Mouse (Mus musculus) midbrain, embryonic 11.5 days (tissue): Measurements from ENCODE around the gene Rapgef6. TPM values are rescaled to one million over a fixed set of nuclear protein-coding genes. Genes with fewer than 3 reads are reported as not detected.

Experiments
- ATAC-seq: fragments of 200-750 bp; cut with Nextera tagmentation; 2 replicates; pipeline ENCODE4 v1.8.0; 2017; ENCODE audit warnings: moderate TSS enrichment, moderate library complexity; ENCODE audit not compliant: low FRiP score
- DNase-seq: peaks from one replicate; pipeline ENCODE4 v3.0.0; 2015; ENCODE audit warnings: low spot score; ENCODE audit errors: missing footprints
- H3K27ac ChIP-seq: fragments of 300-500 bp; sonication (generic); 2 replicates; pipeline ENCODE4 v1.5.1; 2014; ENCODE audit warnings: low read depth, low read length
- H3K27me3 ChIP-seq: fragments of 300-500 bp; sonication (generic); 2 replicates; pipeline ENCODE4 v1.6.1; 2014; ENCODE audit warnings: mild to moderate bottlenecking, low read length, moderate library complexity, mixed read lengths; ENCODE audit not compliant: control insufficient read depth, insufficient read depth
- H3K36me3 ChIP-seq: fragments of 300-500 bp; sonication (generic); 2 replicates; pipeline ENCODE4 v1.6.1; 2014; ENCODE audit warnings: mild to moderate bottlenecking, low read length, moderate library complexity, mixed read lengths; ENCODE audit not compliant: control insufficient read depth, insufficient read depth
- H3K4me1 ChIP-seq: fragments of 300-500 bp; sonication (generic); 2 replicates; pipeline ENCODE4 v1.6.1; 2014; ENCODE audit warnings: low read length; ENCODE audit not compliant: control insufficient read depth, insufficient read depth
- H3K4me2 ChIP-seq: fragments of 300-500 bp; sonication (generic); 2 replicates; pipeline ENCODE4 v1.6.1; 2014; ENCODE audit warnings: mild to moderate bottlenecking, moderate library complexity
- H3K4me3 ChIP-seq: fragments of 300-500 bp; sonication (generic); 2 replicates; pipeline ENCODE4 v1.5.1; 2014; ENCODE audit warnings: low read depth, low read length
- H3K9ac ChIP-seq: fragments of 300-500 bp; sonication (generic); 2 replicates; pipeline ENCODE4 v1.6.1; 2014; ENCODE audit warnings: low read length
- H3K9me3 ChIP-seq: fragments of 300-500 bp; sonication (generic); 2 replicates; pipeline ENCODE4 v1.6.1; 2016; ENCODE audit warnings: low read length; ENCODE audit not compliant: control insufficient read depth
- WGBS: fragments of 180-500 bp; shearing (Covaris S2); extraction: QIAGEN DNeasy Blood & Tissue Kit; methylation state at CpG from one replicate; pipeline ENCODE4 v1.1.7; 2014; 5-methylcytosine and 5-hydroxymethylcytosine counted together
- polyA plus RNA-seq: library from polyadenylated mRNA; unstranded; fragments of >200 nt; fragmentation: Nextera tagmentation; extraction: Ambion mirVana; gene quantifications from 2 replicates; pipeline ENCODE4 v1.2.1, GENCODE M21; 2014

The Rapgef6 gene
- polyA plus RNA-seq, 1 experiment from 2014 or later, result 24.9 TPM

DNA sequence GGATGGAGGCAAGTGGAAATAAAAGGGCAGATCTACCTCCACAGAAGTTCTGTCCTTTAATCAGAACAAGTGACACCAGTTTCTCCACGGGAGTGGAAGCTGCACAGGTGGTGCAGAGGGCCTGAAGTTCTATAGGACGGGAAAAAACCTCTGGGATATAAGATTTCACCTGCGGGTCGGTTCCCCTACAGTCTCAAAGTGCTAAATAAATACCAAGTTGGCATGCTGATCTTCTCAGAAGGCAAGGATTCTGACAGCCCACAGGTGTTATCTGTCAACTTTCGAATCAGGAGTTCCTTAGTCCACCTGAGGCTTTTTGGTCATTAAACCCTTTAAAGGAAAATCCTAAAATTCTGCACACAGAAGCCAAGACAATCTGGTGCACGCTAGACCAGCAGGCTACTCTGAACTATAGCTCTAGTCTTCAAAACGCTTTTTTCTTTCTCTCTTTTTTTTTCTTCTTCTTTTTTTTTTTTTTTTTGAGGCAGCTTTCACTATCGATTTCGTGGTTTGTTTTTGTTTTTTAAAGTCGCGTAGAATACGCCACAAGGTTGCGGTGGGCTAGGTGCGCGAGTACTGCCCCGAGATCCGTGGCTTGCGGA, 619 bp upstream of the Rapgef6 start:
- WGBS, result 3% methylated on average over 18 of the region's 18 CpGs
- Histone ChIP-seq H3K9me3 (no peaks in the 10 kb centered on the region), H3K27ac (peak overlapping the region; percentile 77), H3K9ac (peak overlapping the region; percentile 79), H3K4me3 (peak overlapping the region; percentile 85), H3K36me3 (no peaks in the 10 kb centered on the region), H3K27me3 (no peaks in the 10 kb centered on the region), H3K4me1 (peaks cover 14% of the 10 kb centered on the region), H3K4me2 (peak overlapping the region; percentile 78)
- no peak for ATAC-seq
- no peak for DNase-seq

DNA sequence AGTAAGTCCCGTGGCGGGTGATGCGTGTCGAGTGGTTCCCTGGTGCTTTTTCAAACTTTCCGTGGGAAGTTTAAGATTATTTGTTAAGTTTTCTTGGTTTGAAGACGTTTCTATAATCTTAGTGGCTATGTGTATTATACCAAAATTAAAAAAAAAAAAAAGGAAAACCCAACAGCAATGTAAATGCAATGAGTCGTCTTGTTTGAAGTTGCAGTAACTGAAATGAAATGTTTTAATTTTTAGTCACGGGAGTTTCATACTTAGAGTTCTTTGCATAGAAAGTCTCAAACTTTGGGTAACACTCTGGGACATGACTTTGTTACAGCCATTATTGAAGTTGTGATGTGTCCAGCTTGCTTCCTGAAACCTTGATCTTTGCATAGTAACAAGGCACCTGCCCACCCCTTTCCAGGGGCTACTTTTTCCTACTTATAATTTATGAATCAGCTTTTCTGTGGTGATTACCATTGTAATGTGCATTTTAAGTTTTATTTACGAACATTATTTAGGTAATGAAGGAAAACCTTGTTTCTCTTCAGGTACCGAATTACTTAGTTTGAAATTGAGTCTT, 869 bp downstream of the Rapgef6 start:
- H3K4me2 ChIP-seq, result peak overlapping the region; percentile 71
- H3K4me1 ChIP-seq, result peaks cover 14% of the 10 kb centered on the region
- H3K36me3 ChIP-seq, result no peaks in the 10 kb centered on the region
- H3K4me3 ChIP-seq, result peak overlapping the region; percentile 85
- H3K27me3 ChIP-seq, result no peaks in the 10 kb centered on the region
- H3K9ac ChIP-seq, result peak overlapping the region; percentile 88
- DNase-seq, result no peak
- no peaks in the 10 kb centered on the region for H3K9me3 ChIP-seq
- WGBS, result 17% methylated on average over 10 of the region's 10 CpGs
- ATAC-seq, result no peak
- H3K27ac ChIP-seq, result no peak overlapping the region

DNA sequence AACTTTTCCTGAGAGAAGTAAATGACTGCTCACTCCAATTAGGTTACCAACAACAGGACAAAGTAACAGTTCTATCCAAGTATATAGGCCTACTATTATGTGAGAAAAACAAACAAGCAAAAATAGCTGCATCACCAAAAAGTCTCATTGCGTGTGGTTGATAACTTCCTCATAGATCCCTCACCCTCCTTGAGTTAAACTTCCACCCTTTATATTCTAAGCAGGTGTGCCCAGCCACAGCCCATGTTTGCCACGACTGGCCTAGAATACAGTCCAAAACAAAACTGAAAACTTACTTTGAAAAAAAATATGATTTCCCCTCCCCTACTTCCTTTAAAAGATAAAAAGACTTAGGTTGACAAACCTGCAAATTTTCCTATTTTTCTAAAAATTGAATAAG, 5.4 kb downstream of the Rapgef6 start:
- H3K4me3 ChIP-seq, result no peak overlapping the region
- H3K4me1 ChIP-seq, result peaks cover 9% of the 10 kb centered on the region; the same call in 1 of the 2 replicates
- no peak for DNase-seq
- WGBS, result 94% methylated on average over 2 of the region's 2 CpGs
- no peak for ATAC-seq
- H3K4me2 ChIP-seq, result no peak overlapping the region
- no peak overlapping the region for H3K9ac ChIP-seq
- no peaks in the 10 kb centered on the region for H3K9me3 ChIP-seq
- no peaks in the 10 kb centered on the region for H3K36me3 ChIP-seq
- H3K27ac ChIP-seq, result no peak overlapping the region
- H3K27me3 ChIP-seq, result no peaks in the 10 kb centered on the region

DNA sequence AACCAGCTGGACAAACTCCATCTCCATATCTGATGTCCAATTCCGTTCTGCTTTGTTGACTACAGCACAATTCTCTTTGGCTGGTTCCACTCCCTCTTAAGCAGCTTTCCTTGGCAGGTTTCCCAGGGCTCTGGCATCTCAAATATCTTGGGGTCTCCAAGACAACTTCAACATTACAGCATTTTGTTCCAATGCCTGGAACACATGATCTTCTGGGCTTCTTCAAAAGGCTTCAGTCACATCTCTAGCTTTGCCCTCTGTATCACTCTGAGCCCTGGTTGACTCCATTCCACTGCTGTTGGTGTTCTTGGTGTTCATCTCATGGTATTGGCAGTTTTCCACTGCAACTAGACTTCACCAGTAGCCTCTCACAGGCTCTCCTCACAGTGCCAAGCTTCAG, 7.7 kb downstream of the Rapgef6 start:
- H3K36me3 ChIP-seq, result no peaks in the 10 kb centered on the region
- no peak for ATAC-seq
- 79% methylated on average over 1 of the region's 1 CpGs for WGBS
- no peaks in the 10 kb centered on the region for H3K27me3 ChIP-seq
- H3K27ac ChIP-seq, result no peak overlapping the region
- H3K9me3 ChIP-seq, result no peaks in the 10 kb centered on the region
- no peak for DNase-seq
- H3K4me2 ChIP-seq, result no peak overlapping the region
- H3K9ac ChIP-seq, result no peak overlapping the region
- H3K4me3 ChIP-seq, result no peak overlapping the region
- no peaks in the 10 kb centered on the region for H3K4me1 ChIP-seq

DNA sequence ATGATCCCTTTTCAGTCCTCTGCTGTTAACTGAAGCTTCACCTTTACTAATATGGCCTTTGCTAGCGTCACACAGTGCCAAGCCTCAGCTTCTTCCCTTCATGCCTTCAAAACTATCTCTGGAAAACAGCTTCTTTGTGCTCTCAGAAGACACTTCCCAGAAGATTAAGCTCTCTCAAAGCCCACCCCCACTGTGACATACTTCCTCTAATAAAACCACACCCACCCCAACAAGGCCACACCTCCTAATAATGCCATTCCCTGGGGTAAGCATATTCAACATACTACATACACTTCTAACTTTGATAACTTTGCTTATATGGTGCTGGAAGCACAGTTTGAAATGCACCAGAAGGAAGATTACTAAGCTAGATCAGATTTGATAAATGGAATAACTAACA, 8.3 kb downstream of the Rapgef6 start:
- H3K9me3 ChIP-seq, result no peaks in the 10 kb centered on the region
- no peaks in the 10 kb centered on the region for H3K4me1 ChIP-seq
- H3K27me3 ChIP-seq, result no peaks in the 10 kb centered on the region
- H3K9ac ChIP-seq, result no peak overlapping the region
- H3K4me3 ChIP-seq, result no peak overlapping the region
- WGBS, result 86% methylated on average over 1 of the region's 1 CpGs
- H3K4me2 ChIP-seq, result no peak overlapping the region
- no peak for ATAC-seq
- DNase-seq, result no peak
- H3K27ac ChIP-seq, result no peak overlapping the region
- H3K36me3 ChIP-seq, result no peaks in the 10 kb centered on the region

DNA sequence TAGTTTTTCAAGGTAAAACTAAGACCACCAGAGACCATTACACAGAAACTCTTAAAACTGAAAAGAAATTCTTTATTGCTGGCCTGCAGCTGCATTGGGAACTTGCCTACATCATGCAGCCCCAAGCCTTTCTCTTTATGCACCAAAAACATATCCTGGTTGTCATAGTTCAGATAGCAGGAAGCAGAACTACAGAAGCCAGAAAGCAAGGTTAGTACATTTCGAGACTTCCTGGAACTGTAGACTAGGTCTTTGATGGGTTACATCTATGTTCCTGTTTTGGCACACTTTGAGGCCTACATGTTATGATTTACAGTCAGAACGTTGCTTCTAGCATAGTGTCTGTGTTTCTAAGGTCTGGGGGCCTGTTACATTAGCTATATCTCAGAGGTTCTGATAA, 11.2 kb downstream of the Rapgef6 start:
- no peak overlapping the region for H3K9ac ChIP-seq
- no peak overlapping the region for H3K4me3 ChIP-seq
- 0 out of 2 replicates have a peak, but pooled peaks cover under 1% of the 10 kb centered on the region for H3K4me1 ChIP-seq
- no peak for ATAC-seq
- no peaks in the 10 kb centered on the region for H3K9me3 ChIP-seq
- no peaks in the 10 kb centered on the region for H3K27me3 ChIP-seq
- no peaks in the 10 kb centered on the region for H3K36me3 ChIP-seq
- 85% methylated on average over 2 of the region's 2 CpGs for WGBS
- no peak for DNase-seq
- H3K27ac ChIP-seq, result no peak overlapping the region
- no peak overlapping the region for H3K4me2 ChIP-seq

DNA sequence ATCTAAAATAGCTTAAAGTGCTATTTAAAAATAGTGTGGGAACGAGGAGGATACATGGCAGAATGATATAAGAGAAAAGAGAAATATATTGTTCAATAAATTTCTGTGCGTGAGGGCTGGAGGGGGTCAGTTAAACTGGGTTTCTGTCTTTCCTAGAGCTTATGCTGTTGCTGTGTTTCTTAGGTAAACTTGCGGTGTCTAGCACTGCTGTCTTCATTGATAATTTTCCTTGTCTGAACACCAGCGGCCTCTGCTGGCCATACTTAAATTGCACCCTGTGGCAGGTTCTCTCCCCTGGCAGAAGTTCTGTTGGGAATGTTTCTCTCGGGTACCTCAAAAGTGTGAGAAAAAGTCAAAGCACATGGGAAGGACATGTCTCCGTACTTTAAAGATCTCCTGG, 12.2 kb downstream of the Rapgef6 start:
- H3K27ac ChIP-seq, result no peak overlapping the region
- peak; percentile 95 for DNase-seq
- H3K9ac ChIP-seq, result no peak overlapping the region
- H3K27me3 ChIP-seq, result no peaks in the 10 kb centered on the region
- 57% methylated on average over 6 of the region's 6 CpGs for WGBS
- no peak overlapping the region for H3K4me2 ChIP-seq
- no peaks in the 10 kb centered on the region for H3K9me3 ChIP-seq
- H3K4me3 ChIP-seq, result no peak overlapping the region
- H3K36me3 ChIP-seq, result no peaks in the 10 kb centered on the region
- H3K4me1 ChIP-seq, result 0 out of 2 replicates have a peak, but pooled peaks cover 3% of the 10 kb centered on the region
- no peak for ATAC-seq

DNA sequence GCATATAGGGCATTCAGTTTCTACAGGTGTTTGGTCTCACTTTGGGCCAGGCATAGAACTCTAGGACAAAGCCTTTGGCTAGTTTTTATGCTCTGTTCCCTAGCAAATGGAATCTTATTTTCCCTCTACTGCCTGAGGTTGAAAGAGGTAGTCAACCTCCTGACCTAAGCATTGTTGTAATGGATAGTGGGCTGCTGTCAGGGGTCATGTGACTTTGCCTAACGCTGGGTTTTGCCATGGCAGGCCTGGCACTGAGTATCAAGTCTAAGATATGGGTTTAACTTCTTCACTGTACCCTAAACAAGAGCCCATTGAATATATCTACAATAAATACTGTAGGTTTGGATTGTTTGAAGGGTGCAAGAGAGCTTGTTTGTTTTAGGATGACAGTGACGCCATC, 16.4 kb downstream of the Rapgef6 start:
- H3K36me3 ChIP-seq, result no peaks in the 10 kb centered on the region
- H3K9me3 ChIP-seq, result no peaks in the 10 kb centered on the region

DNA sequence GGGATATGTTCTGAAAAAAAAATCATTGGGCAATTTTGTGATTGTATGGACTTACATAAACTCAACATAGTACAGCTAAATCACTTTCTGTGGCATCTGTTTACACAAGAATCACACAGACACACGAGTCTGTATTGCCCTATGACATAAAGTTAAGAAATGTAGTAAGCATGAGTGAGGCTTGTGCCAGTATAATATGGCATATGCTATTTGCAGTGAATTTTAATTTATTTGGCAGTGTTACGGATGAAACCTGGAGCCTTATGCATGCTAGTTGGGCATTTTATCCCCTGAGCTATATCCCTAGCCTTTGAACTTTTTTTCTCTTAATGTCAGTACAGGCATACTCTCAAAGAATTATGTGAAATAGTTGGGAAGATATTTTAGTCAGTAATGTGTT, 16.8 kb downstream of the Rapgef6 start:
- Histone ChIP-seq H3K4me3 (no peak overlapping the region), H3K4me1 (0 out of 2 replicates have a peak, but pooled peaks cover 3% of the 10 kb centered on the region), H3K36me3 (no peaks in the 10 kb centered on the region), H3K9ac (no peak overlapping the region), H3K4me2 (no peak overlapping the region), H3K9me3 (no peaks in the 10 kb centered on the region), H3K27me3 (no peaks in the 10 kb centered on the region), H3K27ac (no peak overlapping the region)
- DNase-seq (no peak), ATAC-seq (no peak)
- WGBS, result 91% methylated on average over 2 of the region's 2 CpGs

More for the DNA sequence above, 16.4 kb downstream of the Rapgef6 start:
- no peak overlapping the region for H3K9ac ChIP-seq
- whole genome bisulfite sequencing, result 81% methylated on average over 2 of the region's 2 CpGs
- H3K27ac ChIP-seq, result no peak overlapping the region
- DNase-seq (no peak), ATAC-seq (no peak)
- no peak overlapping the region for H3K4me2 ChIP-seq
- H3K27me3 ChIP-seq, result no peaks in the 10 kb centered on the region
- H3K4me1 ChIP-seq, result 0 out of 2 replicates have a peak, but pooled peaks cover 3% of the 10 kb centered on the region
- no peak overlapping the region for H3K4me3 ChIP-seq
